Mouse (Mus musculus): ENCODE results near the gene Gpr55. TPM values are rescaled to one million over a fixed set of nuclear protein-coding genes. Genes with fewer than 3 reads are reported as not detected.

Gene Gpr55
- total and polyA plus RNA-seq, 2 experiments from 2014 or later: 0.05 to 0.12 TPM

DNA sequence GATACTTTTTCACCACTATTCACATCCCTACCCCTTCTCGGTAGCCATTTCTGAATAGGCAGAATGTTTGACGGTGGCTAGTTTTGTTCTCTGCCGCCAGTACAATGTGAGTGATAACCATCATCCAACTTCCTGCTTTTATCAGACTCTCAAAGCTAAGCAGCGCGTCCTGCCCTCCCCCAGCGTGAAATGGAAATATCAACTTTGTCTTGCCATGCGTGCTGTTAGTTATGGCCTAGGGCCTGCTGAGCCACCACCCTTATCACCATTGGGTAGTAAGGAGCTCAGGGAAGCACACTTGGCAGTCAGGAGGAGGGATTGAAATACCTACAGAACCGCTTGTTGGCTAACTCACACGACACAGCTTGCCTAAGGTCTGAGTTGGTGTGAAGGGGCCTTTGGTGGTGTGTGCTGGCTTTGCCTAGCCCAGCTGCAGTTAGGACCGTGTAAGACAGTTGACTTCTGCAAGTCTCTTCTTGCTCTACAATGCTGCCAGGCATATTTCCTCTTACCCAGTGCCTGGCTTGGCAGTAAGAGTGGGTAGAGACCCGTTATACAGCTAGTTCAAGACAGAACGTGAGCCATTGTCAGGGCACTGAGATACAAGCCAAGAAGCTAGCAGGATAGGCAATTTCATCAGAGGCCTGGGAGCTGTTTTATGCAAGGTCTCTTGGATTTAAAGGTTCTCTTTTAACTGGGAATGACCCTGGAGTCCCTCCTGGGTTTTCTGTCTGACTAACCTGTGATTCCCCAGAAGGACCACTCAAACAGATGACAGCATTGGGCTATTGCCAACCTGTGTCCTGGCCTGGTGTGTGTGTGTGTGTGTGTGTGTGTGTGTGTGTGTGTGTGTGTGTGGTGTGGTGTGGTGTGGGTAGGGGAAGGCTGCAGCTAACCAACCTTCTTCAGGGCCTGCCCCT is 63.8 kb downstream of the Gpr55 start:
- Histone ChIP-seq H3K9ac (peak overlapping the region; percentile 14; the same call in 1 of the 2 replicates), H3K4me1 (ENCODE audit: insufficient read depth) (peaks cover 49% of the 10 kb centered on the region), H3K4me3 (ENCODE audit: low read depth, low read length) (peak overlapping the region; percentile 73), H3K9me3 (ENCODE audit: low read length) (no peaks in the 10 kb centered on the region), H3K27ac (ENCODE audit: low read depth, low read length) (peak overlapping the region; percentile 91), H3K4me2 (ENCODE audit: low read depth) (peak overlapping the region; percentile 82), H3K36me3 (ENCODE audit: insufficient read depth) (no peaks in the 10 kb centered on the region), H3K27me3 (ENCODE audit: insufficient read depth, low read length) (no peaks in the 10 kb centered on the region)
- 55% methylated on average over 12 of the region's 12 CpGs for WGBS
- no peak for ATAC-seq
- TF ChIP-seq CTCF (IDR thresholded peaks at IDR 0.05; ENCODE audit: low read depth): no peak
- DNase-seq: no peak

GRCm38 (mm10) chr1:85896110-85896509 is 64.7 kb downstream of the Gpr55 start:
- 62% methylated on average over 5 of the region's 5 CpGs for WGBS
- H3K9me3 ChIP-seq (ENCODE audit: low read length): no peaks in the 10 kb centered on the region
- no peak for TF ChIP-seq CTCF (IDR thresholded peaks at IDR 0.05; ENCODE audit: low read depth)
- no peaks in the 10 kb centered on the region for H3K36me3 ChIP-seq (ENCODE audit: insufficient read depth)
- peak overlapping the region; percentile 82 for H3K9ac ChIP-seq
- DNase-seq: no peak
- H3K27me3 ChIP-seq (ENCODE audit: insufficient read depth, low read length): no peaks in the 10 kb centered on the region
- peak overlapping the region; percentile 73 for H3K4me3 ChIP-seq (ENCODE audit: low read depth, low read length)
- peak overlapping the region; percentile 89; the same call in 1 of the 2 replicates for H3K27ac ChIP-seq (ENCODE audit: low read depth, low read length)
- peaks cover 45% of the 10 kb centered on the region for H3K4me1 ChIP-seq (ENCODE audit: insufficient read depth)
- H3K4me2 ChIP-seq (ENCODE audit: low read depth): peak overlapping the region; percentile 82
- ATAC-seq: no peak

DNA sequence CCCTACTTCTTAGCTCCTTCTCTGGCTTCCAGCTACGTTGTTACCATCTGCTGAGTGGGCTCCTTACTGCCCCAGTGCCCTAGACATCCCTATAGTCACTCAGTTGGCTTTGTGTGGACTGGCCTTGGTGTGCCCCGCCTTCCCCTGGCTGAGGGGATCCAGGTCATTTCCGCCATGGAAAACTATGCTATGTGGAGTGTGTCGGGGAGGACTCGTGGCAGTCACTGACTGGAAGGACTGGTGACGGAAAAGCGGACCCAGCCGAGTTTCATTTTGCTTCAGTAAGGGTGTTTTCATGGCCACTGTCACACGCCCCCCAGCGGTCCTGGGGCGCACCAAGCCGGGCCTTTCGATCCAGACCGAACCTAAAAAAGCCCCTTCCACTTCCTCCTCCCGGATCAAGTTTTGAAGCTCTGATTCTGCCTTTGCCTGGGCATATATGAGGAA is 65.4 kb downstream of the Gpr55 start:
- Histone ChIP-seq H3K27me3 (ENCODE audit: insufficient read depth, low read length) (no peaks in the 10 kb centered on the region), H3K4me1 (ENCODE audit: insufficient read depth) (peaks cover 39% of the 10 kb centered on the region), H3K4me2 (ENCODE audit: low read depth) (peak overlapping the region; percentile 82), H3K36me3 (ENCODE audit: insufficient read depth) (no peaks in the 10 kb centered on the region), H3K4me3 (ENCODE audit: low read depth, low read length) (peak overlapping the region; percentile 73), H3K9ac (peak overlapping the region; percentile 82), H3K9me3 (ENCODE audit: low read length) (no peaks in the 10 kb centered on the region), H3K27ac (ENCODE audit: low read depth, low read length) (peak overlapping the region; percentile 89)
- WGBS: 2% methylated on average over 15 of the region's 15 CpGs
- DNase-seq: peak; percentile 68
- peak; percentile 14 for ATAC-seq
- TF ChIP-seq CTCF (IDR thresholded peaks at IDR 0.05; ENCODE audit: low read depth): peak; percentile 60

- ATAC-seq (peak; percentile 19), DNase-seq (peak; percentile 77)
- WGBS: 2% methylated on average over 30 of the region's 30 CpGs
- no peak for TF ChIP-seq CTCF (IDR thresholded peaks at IDR 0.05; ENCODE audit: low read depth)
- Histone ChIP-seq H3K36me3 (ENCODE audit: insufficient read depth) (no peaks in the 10 kb centered on the region), H3K9ac (peak overlapping the region; percentile 82), H3K4me1 (ENCODE audit: insufficient read depth) (peaks cover 34% of the 10 kb centered on the region), H3K4me3 (ENCODE audit: low read depth, low read length) (peak overlapping the region; percentile 73), H3K27me3 (ENCODE audit: insufficient read depth, low read length) (no peaks in the 10 kb centered on the region), H3K9me3 (ENCODE audit: low read length) (no peaks in the 10 kb centered on the region), H3K4me2 (ENCODE audit: low read depth) (peak overlapping the region; percentile 82), H3K27ac (ENCODE audit: low read depth, low read length) (peak overlapping the region; percentile 89)
Measured at GRCm38 (mm10) chr1:85894748-85895360, 66.0 kb downstream of the Gpr55 start.

DNA sequence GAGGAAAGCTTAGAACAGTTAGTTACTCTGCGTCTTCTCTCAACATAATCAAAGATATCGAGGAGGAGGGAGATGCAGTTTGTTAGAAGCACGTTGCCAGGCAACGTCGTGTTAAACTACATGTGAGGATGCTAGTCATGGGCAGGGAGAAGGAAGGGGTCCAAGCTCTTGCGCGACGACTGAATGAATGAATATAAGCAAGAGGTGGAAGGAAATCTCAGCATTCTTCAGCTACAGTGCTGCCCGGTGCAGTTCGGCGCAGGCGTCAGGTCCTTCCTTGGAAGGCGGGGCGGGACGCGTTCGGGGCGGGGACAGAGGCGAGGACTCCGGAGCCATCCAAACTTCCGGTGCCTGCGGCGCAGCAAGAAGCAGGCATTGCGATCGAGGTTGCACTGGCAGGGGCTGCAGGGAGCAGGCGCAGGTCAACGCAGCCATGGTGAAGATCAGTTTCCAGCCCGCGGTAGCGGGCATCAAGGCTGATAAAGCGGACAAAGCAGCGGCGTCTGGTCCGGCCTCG is 66.5 kb downstream of the Gpr55 start, which contains the start of gene Itm2c:
Gene Itm2c (plus strand): TSS at position 51 of the 517 bp plus-strand sequence.
- no peaks in the 10 kb centered on the region for H3K36me3 ChIP-seq (ENCODE audit: insufficient read depth)
- ATAC-seq: peak; percentile 88
- no peak for TF ChIP-seq CTCF (IDR thresholded peaks at IDR 0.05; ENCODE audit: low read depth)
- peak within 1 kb of the TSS; percentile 73 for H3K4me3 ChIP-seq (ENCODE audit: low read depth, low read length)
- DNase-seq: peak; percentile 88
- peak within 1 kb of the TSS; percentile 82 for H3K4me2 ChIP-seq (ENCODE audit: low read depth)
- no peaks in the 10 kb centered on the region for H3K27me3 ChIP-seq (ENCODE audit: insufficient read depth, low read length)
- H3K9ac ChIP-seq: peak within 1 kb of the TSS; percentile 82
- peak within 1 kb of the TSS; percentile 89 for H3K27ac ChIP-seq (ENCODE audit: low read depth, low read length)
- peaks cover 29% of the 10 kb centered on the region for H3K4me1 ChIP-seq (ENCODE audit: insufficient read depth)
- no peaks in the 10 kb centered on the region for H3K9me3 ChIP-seq (ENCODE audit: low read length)
- under 1% methylated on average over 35 of the region's 35 CpGs for WGBS

Other genes with a start within 250 kb of the Gpr55 start
- gene A630001G21Rik, start 182.4 kb downstream of the Gpr55 start, total RNA-seq (2014; rRNA removed): 0.46 and 2.0 TPM in 2 replicates
- gene A630001G21Rik, start 182.4 kb downstream of the Gpr55 start, polyA plus RNA-seq (2015; fragmentation: Nextera tagmentation; extraction: Ambion mirVana): 0.19 and 0.25 TPM in 2 replicates
- 191 and 216 TPM in 2 replicates for gene Cab39, start 167.6 kb downstream of the Gpr55 start, total RNA-seq (2014; rRNA removed)
- 41.1 and 46.1 TPM in 2 replicates for gene Cab39, start 167.6 kb downstream of the Gpr55 start, polyA plus RNA-seq (2015; fragmentation: Nextera tagmentation; extraction: Ambion mirVana)
- 244 and 280 TPM in 2 replicates for gene Itm2c, start 66.7 kb downstream of the Gpr55 start, total RNA-seq (2014; rRNA removed)
- 244 and 246 TPM in 2 replicates for gene Itm2c, start 66.7 kb downstream of the Gpr55 start, polyA plus RNA-seq (2015; fragmentation: Nextera tagmentation; extraction: Ambion mirVana)
- gene 4933407L21Rik, start 32.5 kb downstream of the Gpr55 start, total RNA-seq (2014; rRNA removed): 6.7 and 9.8 TPM in 2 replicates
- 6.2 and 8.6 TPM in 2 replicates for gene 4933407L21Rik, start 32.5 kb downstream of the Gpr55 start, polyA plus RNA-seq (2015; fragmentation: Nextera tagmentation; extraction: Ambion mirVana)
- gene Spata3, start 55.8 kb upstream of the Gpr55 start, total RNA-seq (2014; rRNA removed): 0.54 TPM in 1 of 2 replicates, not detected in the other
- 0.92 and 0.94 TPM in 2 replicates for gene Spata3, start 55.8 kb upstream of the Gpr55 start, polyA plus RNA-seq (2015; fragmentation: Nextera tagmentation; extraction: Ambion mirVana)
- gene 2810459M11Rik, start 84.9 kb upstream of the Gpr55 start, total RNA-seq (2014; rRNA removed): 22.6 and 30.5 TPM in 2 replicates
- gene 2810459M11Rik, start 84.9 kb upstream of the Gpr55 start, polyA plus RNA-seq (2015; fragmentation: Nextera tagmentation; extraction: Ambion mirVana): 9.3 and 13.6 TPM in 2 replicates
- gene Psmd1, start 103.4 kb upstream of the Gpr55 start, total RNA-seq (2014; rRNA removed): 106 and 133 TPM in 2 replicates
- gene Psmd1, start 103.4 kb upstream of the Gpr55 start, polyA plus RNA-seq (2015; fragmentation: Nextera tagmentation; extraction: Ambion mirVana): 164 and 184 TPM in 2 replicates
- 0.08 TPM in 1 of 2 replicates, not detected in the other for gene Htr2b, start 151.0 kb upstream of the Gpr55 start, total RNA-seq (2014; rRNA removed)
- gene Htr2b, start 151.0 kb upstream of the Gpr55 start, polyA plus RNA-seq (2015; fragmentation: Nextera tagmentation; extraction: Ambion mirVana): 0.22 TPM in 1 of 2 replicates, not detected in the other
- 1.5 and 1.8 TPM in 2 replicates for gene Gm21972, start 172.6 kb upstream of the Gpr55 start, total RNA-seq (2014; rRNA removed)
- gene Gm21972, start 172.6 kb upstream of the Gpr55 start, polyA plus RNA-seq (2015; fragmentation: Nextera tagmentation; extraction: Ambion mirVana): 0.52 and 0.54 TPM in 2 replicates
- 25.9 and 29.1 TPM in 2 replicates for gene Armc9, start 193.8 kb upstream of the Gpr55 start, total RNA-seq (2014; rRNA removed)
- 30.8 and 35.2 TPM in 2 replicates for gene Armc9, start 193.8 kb upstream of the Gpr55 start, polyA plus RNA-seq (2015; fragmentation: Nextera tagmentation; extraction: Ambion mirVana)